ENCODE assay signal across 8 mouse cellular contexts in the genomic region with DNA sequence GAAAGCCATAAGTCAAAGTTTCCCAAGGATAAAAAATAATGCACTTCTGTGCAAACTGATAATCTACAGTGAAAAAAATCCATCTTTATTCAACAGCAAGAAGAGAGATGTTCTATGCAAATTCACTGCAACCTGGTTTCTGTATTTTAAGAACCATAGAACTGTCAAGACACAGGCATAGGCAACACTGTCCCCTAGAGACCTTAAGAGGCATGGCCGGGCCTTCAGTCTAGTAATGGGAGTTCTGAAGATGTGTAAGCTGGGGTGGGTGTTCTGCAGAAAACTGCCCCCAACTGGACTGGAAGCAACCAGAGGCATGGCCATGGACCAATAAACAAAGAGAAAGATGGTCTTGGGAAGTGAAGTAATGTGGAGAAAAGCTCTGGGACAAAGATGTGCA.
DNase-seq lines count a peak whose midpoint lies in the region; ATAC-seq and TF ChIP-seq lines count a peak whose summit lies in the region.
"Had no signal": no experiment of that assay in that cellular context is flagged by ENCODE, and none has a peak within 500 bp of the region (broad histone marks: within the 10 kb centered on the region; RNA-seq: fewer than 3 reads in every experiment).

No protein-coding gene starts in this region.

- 0 out of 2 replicates have a peak overlapping the region, but pooled peaks have one; percentile 9 for H3K9ac ChIP-seq in heart, embryonic 13.5 days
- H3K9ac ChIP-seq in midbrain, postnatal 0 days (replicated peaks; ENCODE audit: low read length, poor library complexity, severe bottlenecking): no peak overlapping the region
- H3K9ac ChIP-seq in midbrain, embryonic 15.5 days: no peak overlapping the region

- no peak for DNase-seq in heart, adult 8-10 months (ENCODE audit: low spot score)
- no peak for DNase-seq in midbrain, postnatal 0 days (ENCODE audit: low spot score)
- no peak for DNase-seq in frontal cortex, postnatal 36 days (ENCODE audit: low spot score in 2 of 2)
- DNase-seq: layer of hippocampus, postnatal 36 days had no signal

- TF ChIP-seq POLR2A in cortical plate, adult 2 months (IDR thresholded peaks at IDR 0.05; ENCODE audit: extremely low read depth, insufficient read depth, low read length): no peak

- peak overlapping the region; percentile 51 for H3K27ac ChIP-seq in heart, embryonic 13.5 days (replicated peaks)
- H3K27ac ChIP-seq in midbrain, postnatal 0 days (ENCODE audit: low read depth, low read length): no peak overlapping the region
- H3K27ac ChIP-seq in midbrain, embryonic 15.5 days: no peak overlapping the region
- no peak overlapping the region for H3K27ac ChIP-seq in cortical plate, adult 2 months (ENCODE audit: insufficient read depth, low read length)

- peaks cover 25% of the 10 kb centered on the region for H3K36me3 ChIP-seq in heart, embryonic 13.5 days
- peaks cover 19% of the 10 kb centered on the region for H3K36me3 ChIP-seq in midbrain, postnatal 0 days (ENCODE audit: insufficient read depth, low read length)
- peaks cover 5% of the 10 kb centered on the region for H3K36me3 ChIP-seq in midbrain, embryonic 15.5 days (replicated peaks)

- no peaks in the 10 kb centered on the region for H3K9me3 ChIP-seq in heart, embryonic 13.5 days
- no peaks in the 10 kb centered on the region for H3K9me3 ChIP-seq in midbrain, postnatal 0 days (ENCODE audit: low read length)
- no peaks in the 10 kb centered on the region for H3K9me3 ChIP-seq in midbrain, embryonic 15.5 days

- ATAC-seq in heart, embryonic 13.5 days (ENCODE audit: extremely low read depth, insufficient number of reproducible peaks, low FRiP score, low TSS enrichment): no peak
- no peak for ATAC-seq in midbrain, postnatal 0 days (ENCODE audit: low FRiP score)
- no peak for ATAC-seq in midbrain, embryonic 15.5 days (replicated peaks)
- no peak for ATAC-seq in erythroid progenitor cell, adult 5-6 weeks (replicated peaks; ENCODE audit: low FRiP score, poor library complexity, severe bottlenecking)

- H3K4me1 ChIP-seq in heart, embryonic 13.5 days: peaks cover 55% of the 10 kb centered on the region
- H3K4me1 ChIP-seq in midbrain, postnatal 0 days (ENCODE audit: insufficient read depth, low read length): no peaks in the 10 kb centered on the region
- no peaks in the 10 kb centered on the region for H3K4me1 ChIP-seq in midbrain, embryonic 15.5 days
- peaks cover 19% of the 10 kb centered on the region for H3K4me1 ChIP-seq in cortical plate, adult 2 months (ENCODE audit: control insufficient read depth, insufficient read depth, low read length)

- no peak overlapping the region for H3K4me2 ChIP-seq in heart, embryonic 13.5 days
- H3K4me2 ChIP-seq in midbrain, postnatal 0 days (ENCODE audit: low read depth, low read length, poor library complexity, severe bottlenecking): no peak overlapping the region
- no peak overlapping the region for H3K4me2 ChIP-seq in midbrain, embryonic 15.5 days

- 66% methylated on average over 1 of the region's 1 CpGs for WGBS in heart, embryonic 13.5 days
- 67% methylated on average over 1 of the region's 1 CpGs for WGBS in midbrain, postnatal 0 days
- 77% methylated on average over 1 of the region's 1 CpGs for WGBS in midbrain, embryonic 15.5 days

- peak; percentile 48 for TF ChIP-seq CTCF in midbrain, postnatal 0 days (IDR thresholded peaks at IDR 0.05)
- TF ChIP-seq CTCF in cortical plate, adult 2 months (IDR thresholded peaks at IDR 0.05; ENCODE audit: extremely low read depth, insufficient read depth, low read length): peak; percentile 39

- no peaks in the 10 kb centered on the region for H3K27me3 ChIP-seq in heart, embryonic 13.5 days (replicated peaks)
- H3K27me3 ChIP-seq in midbrain, postnatal 0 days (ENCODE audit: insufficient read depth, low read length): no peaks in the 10 kb centered on the region
- H3K27me3 ChIP-seq in midbrain, embryonic 15.5 days (replicated peaks): no peaks in the 10 kb centered on the region

- no peak overlapping the region for H3K4me3 ChIP-seq in heart, embryonic 13.5 days
- H3K4me3 ChIP-seq in midbrain, postnatal 0 days (ENCODE audit: low read depth, low read length): no peak overlapping the region
- no peak overlapping the region for H3K4me3 ChIP-seq in midbrain, embryonic 15.5 days
- H3K4me3 ChIP-seq in cortical plate, adult 2 months (ENCODE audit: insufficient read depth, low read length): no peak overlapping the region
